Mouse (Mus musculus): Measurements from ENCODE around the gene Akap8l.

DNA sequence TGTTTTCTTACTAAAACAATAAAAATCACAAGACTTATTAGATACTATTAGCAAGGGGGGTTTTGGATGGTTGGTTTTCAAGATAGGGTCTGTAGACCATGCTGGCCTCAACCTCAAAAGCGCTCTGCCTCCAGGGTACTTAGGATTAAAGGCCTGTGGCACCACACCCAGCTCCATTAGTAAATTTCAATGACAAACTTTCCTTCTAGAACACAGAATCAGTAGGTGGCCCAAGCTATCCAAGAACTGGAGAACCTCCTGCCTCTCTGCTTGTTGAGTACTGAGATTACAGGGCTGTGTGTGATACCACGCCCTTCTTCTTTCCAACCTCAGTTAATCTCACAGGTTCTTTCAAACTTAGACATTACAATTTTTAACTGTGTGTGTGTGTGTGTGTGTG lies 69.3 kb downstream of the Akap8l start:
- no peak for TF ChIP-seq POLR2A (IDR thresholded peaks at IDR 0.05; ENCODE audit: borderline replicate concordance, control insufficient read depth, low read depth, low read length)
- no peak for TF ChIP-seq CTCF (IDR thresholded peaks at IDR 0.05; ENCODE audit: control insufficient read depth, insufficient read depth, low read length)

Data from bone marrow, adult 2 months (tissue).